Mouse (Mus musculus) cerebellum, adult 18-20 months (tissue): ENCODE measurements around the gene Mc3r.

Source experiments
- DNase-seq, 2 experiments: peaks; one replicate each; pipeline ENCODE4 v3.0.0; 2021

Gene Mc3r

GRCm38 (mm10) chr2:172299126-172299921 is 51.0 kb downstream of the Mc3r start:
- DNase-seq: no peak
